Mouse (Mus musculus) urinary bladder, adult 18-20 months (tissue): Measurements from ENCODE around the gene Dnph1.

Source experiments
- DNase-seq, 2 experiments: peaks; one replicate each; pipeline ENCODE4 v3.0.0; 2022; ENCODE audit warnings: low spot score in 2 of 2, mixed read lengths in 2 of 2

Dnph1 gene

GRCm38 (mm10) chr17:46502775-46503174 lies 6.3 kb downstream of the Dnph1 start:
- DNase-seq: no peak

DNA sequence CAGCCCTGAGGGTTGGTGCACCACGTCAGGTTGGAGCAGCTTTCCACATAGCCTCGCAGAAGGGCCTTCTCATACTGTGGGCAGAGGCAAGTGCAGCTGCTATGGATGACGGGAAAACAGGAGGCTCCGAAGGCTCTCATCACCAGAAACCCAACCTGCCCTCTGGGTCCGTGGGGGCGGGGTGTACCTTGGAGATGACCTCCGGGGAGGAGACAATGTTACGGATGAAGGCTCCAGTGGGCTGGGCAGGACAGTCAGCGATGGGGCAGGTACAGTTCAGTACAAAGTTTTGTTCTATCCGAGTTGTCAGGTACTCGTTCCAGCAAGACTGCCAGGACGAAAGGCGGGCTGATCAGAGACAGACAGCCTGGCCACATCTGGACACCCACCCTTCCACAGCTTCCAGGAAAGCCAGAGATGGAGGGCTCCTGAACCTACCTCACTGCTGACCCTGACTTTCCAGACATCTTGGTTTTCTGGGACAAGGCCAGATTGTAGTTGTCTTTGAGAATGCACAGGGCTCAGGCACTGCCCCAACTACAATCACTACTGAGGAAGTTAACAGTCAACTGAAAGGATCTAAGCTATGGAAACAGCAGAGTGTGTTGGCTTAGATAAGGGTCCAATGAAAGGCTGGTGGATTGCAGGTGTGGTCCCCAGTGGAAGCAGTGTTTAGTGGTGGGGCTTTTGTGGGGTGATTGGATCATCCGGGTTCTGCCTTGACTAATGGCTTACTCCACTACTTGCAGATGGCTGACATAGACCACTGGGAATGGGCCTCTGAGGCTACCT lies 7.5 kb downstream of the Dnph1 start:
- no peak for DNase-seq

DNA sequence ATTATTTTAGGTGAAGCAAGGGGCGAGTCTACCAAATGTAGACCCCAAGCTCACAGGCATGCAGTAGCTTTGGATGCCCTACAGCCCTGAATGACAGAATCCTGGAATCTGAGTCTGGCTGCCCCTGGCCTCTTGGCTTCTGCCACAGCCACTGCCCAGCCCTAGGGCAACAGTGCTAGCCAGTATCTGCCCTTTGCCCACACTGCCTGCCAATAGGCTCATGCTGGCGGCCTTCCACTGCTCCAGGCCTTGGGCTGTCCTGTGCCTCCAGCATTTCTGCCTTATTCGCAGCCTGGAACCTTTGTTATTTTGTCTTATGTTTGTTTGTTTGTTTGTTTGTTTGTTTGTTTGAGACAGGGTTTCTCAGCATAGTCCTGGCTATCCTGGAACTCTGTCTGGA lies 9.1 kb downstream of the Dnph1 start:
- no peak for DNase-seq

GRCm38 (mm10) chr17:46511059-46511710 lies 14.7 kb downstream of the Dnph1 start:
- no peak for DNase-seq

GRCm38 (mm10) chr17:46513329-46513728 lies 16.8 kb downstream of the Dnph1 start:
- no peak for DNase-seq

GRCm38 (mm10) chr17:46519971-46520370 lies 23.5 kb downstream of the Dnph1 start:
- DNase-seq: no peak

GRCm38 (mm10) chr17:46520385-46520979 lies 24.0 kb downstream of the Dnph1 start:
- DNase-seq: no peak

DNA sequence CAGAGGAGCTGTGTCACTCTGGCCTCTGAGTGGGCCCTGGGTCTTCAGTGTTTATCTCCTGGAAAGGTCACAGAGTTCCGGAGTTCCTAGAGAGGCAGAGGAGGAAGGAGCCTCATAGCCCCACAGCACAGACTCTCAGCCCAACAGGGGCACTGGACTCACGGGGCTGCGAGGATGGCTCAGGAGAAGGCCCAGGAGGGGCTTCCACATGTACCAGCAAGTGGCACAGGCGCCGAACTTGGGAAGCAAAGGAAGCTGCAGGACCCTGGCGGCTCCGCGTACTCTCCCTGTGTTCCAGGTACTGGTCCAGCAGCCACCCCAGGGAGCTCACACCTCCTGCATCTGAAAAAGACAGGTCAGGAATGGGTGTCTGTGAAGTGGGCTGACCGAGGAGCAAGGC lies 24.7 kb downstream of the Dnph1 start:
- DNase-seq: no peak

DNA sequence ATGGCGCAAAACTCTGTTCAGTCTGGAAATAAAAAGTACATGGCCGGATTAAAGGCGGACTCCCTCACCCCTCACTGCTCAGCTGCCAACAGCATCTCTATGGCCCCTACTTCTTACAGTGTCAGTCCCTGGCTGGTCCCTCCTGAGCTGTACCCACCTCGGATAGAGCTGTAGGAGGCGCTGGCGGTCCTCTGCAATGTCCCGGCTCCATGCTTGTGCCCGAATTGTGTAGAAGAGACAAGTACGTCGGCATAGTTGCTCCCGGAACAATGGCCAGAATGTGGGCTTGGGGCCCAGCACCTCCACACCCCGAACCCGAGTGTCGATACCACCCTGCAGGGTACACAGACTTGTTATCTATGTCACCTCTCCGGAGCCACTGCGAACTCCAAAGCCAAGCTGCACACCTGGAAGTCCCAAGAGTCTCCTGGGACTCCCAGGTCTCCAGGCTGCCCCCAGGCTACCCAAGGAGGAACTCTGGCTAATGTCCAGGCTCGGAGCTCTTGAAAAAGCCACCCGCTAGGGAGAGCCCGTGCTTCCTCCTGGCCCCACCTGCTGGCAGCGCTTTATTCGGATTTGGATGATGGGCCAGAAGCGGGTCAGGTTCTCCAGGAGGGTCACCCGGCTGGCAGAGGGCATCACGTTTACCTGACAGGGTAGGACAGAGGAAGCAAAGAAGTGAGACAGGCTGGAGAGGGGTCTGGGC lies 25.6 kb downstream of the Dnph1 start:
- no peak for DNase-seq

- DNase-seq: no peak
Observed at GRCm38 (mm10) chr17:46525065-46525464, 28.6 kb downstream of the Dnph1 start.

DNA sequence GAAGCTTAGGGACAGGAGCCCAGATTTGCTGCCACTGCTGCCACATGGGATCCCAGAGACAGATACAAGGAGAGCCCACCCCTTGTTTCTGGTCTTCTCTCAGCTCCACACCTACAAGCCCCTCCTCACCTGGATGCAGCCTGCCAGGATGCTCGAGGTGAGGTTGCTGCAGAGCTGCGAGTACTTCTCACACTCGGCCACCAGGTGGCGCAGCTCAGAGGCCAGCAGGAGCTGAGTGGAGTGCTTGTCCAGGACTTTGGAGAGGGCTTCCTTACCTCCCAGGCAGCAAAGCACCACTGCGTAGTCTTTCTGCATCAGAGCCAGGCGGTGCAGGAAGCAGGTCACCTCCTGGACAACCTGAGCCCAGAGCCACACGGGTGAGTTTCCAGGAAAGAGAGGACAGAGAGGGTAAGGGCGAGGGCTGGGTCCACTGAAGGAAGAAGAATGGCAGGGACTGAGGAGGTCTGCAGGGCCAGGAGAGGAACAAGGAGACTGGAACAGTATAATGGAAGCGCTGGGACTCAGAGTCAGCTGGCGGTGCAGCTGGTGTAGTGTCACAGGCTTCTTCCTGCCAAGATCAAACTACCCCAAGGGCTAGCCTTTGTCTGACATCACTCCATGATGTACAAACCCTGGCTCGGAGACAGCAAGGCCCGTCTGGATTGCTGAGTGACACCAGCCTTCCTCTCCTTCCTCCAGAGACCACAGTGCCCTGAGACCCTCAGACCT lies 29.2 kb downstream of the Dnph1 start:
- peak; percentile 45 to 55 for DNase-seq

- no peak for DNase-seq
Observed at GRCm38 (mm10) chr17:46543661-46544060, 47.1 kb downstream of the Dnph1 start.

DNA sequence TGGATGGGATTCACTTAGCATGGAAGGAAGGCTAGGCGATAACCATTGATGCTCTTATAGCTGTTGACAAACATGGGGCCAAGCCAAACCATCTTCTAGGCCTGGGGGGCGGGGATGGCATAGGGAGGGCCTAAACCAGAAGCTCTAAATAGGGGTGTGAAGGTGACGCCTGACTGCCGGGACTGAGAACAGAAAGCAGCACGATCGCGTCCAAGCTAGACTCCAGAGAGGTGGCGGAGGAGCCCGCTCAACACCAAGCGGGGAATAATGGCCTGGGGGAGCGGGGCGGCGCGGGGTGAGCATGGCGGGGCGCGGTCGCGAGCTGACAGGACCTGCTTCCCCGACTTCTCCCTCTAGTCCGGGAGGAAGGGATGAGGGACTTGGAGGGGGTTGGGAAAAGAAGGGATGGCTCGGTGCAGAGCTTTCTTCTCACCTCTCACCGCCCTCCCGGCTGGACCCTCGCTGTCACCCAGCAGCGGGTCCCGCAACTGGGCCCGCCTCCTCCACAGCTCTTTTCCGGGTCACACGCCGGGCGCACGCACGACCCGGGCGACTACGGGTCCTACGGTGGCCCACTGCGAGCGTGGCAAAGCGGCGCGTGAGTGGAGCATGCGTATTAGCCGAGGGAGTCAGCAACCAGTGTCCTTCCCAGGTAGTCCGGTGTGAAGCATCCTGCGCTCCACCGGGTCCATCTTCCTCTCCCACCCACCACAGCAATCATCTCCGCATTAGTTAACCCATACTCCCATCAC lies 49.5 kb downstream of the Dnph1 start, which contains the start of gene Cul9:
Gene Cul9 (minus strand): TSS at position 576 of the 752 bp plus-strand sequence.
- DNase-seq: peak; percentile 61 to 63

- no peak for DNase-seq
Observed at GRCm38 (mm10) chr17:46546591-46546990, 50.1 kb downstream of the Dnph1 start.

- DNase-seq: no peak
Observed at GRCm38 (mm10) chr17:46546995-46547394, 50.5 kb downstream of the Dnph1 start.

DNA sequence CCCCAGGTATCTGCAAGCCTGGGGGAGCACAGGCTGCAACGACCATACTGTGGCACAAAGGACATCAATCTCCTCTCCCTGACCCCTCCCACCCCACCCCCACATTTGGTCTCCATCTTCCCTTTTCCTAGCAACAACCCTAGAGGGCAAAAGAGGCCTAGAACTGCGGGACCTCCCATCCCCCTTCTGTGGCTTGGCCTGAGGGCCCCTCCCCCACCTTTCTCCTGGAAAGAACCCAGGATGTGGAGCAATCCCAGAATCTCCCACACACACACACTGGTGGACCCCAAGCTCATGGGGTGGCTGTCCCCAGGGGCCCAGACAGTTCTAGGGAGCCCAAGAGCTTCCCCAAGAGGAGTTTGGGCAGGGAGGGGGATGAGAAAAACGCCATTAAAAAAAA lies 51.4 kb downstream of the Dnph1 start:
- no peak for DNase-seq

- DNase-seq: no peak
Observed at GRCm38 (mm10) chr17:46548741-46549140, 52.2 kb downstream of the Dnph1 start.

GRCm38 (mm10) chr17:46549193-46549592 lies 52.7 kb downstream of the Dnph1 start:
- no peak for DNase-seq
